Mouse (Mus musculus) right cerebral cortex, postnatal 36 days (tissue): Measurements from ENCODE around the gene Nxph3.
A peak's percentile ranks its signal among the peaks of the same experiment; 100 is the strongest.

Experiments
- DNase-seq, 2 experiments: peaks; one replicate each; pipeline ENCODE4 v3.0.0; 2022; ENCODE audit warnings: low spot score in 2 of 2, mixed read lengths in 1 of 2

Nxph3 gene

GRCm38 (mm10) chr11:95493950-95494349 lies 20.4 kb downstream of the Nxph3 start:
- DNase-seq: peak in 1 of 2 experiments; percentile 29

GRCm38 (mm10) chr11:95493010-95493409 lies 21.4 kb downstream of the Nxph3 start:
- DNase-seq: no peak

GRCm38 (mm10) chr11:95492256-95492655 lies 22.1 kb downstream of the Nxph3 start:
- DNase-seq: no peak

- no peak for DNase-seq
Measured at GRCm38 (mm10) chr11:95490104-95490503, 24.3 kb downstream of the Nxph3 start.

- DNase-seq: no peak
Measured at GRCm38 (mm10) chr11:95487237-95487636, 27.1 kb downstream of the Nxph3 start.

- DNase-seq: no peak
Measured at GRCm38 (mm10) chr11:95485634-95486033, 28.7 kb downstream of the Nxph3 start.

GRCm38 (mm10) chr11:95480662-95481061 lies 33.7 kb downstream of the Nxph3 start:
- DNase-seq: no peak

GRCm38 (mm10) chr11:95479458-95479857 lies 34.9 kb downstream of the Nxph3 start:
- no peak for DNase-seq

GRCm38 (mm10) chr11:95476323-95476722 lies 38.0 kb downstream of the Nxph3 start:
- DNase-seq: peak; percentile 87 to 88

GRCm38 (mm10) chr11:95473456-95473855 lies 40.9 kb downstream of the Nxph3 start:
- no peak for DNase-seq

GRCm38 (mm10) chr11:95472942-95473341 lies 41.4 kb downstream of the Nxph3 start:
- DNase-seq: no peak

GRCm38 (mm10) chr11:95467731-95468130 lies 46.6 kb downstream of the Nxph3 start:
- no peak for DNase-seq

- DNase-seq: no peak
Measured at GRCm38 (mm10) chr11:95462168-95462567, 52.2 kb downstream of the Nxph3 start.

GRCm38 (mm10) chr11:95460872-95461271 lies 53.5 kb downstream of the Nxph3 start:
- DNase-seq: no peak
